Mouse (Mus musculus) splenic B cell, adult 2 months (primary cell): ENCODE data around the gene Tectb.

Experiments
- DNase-seq: peaks from one replicate; pipeline ENCODE4 v3.0.0-alpha.2; 2011; ENCODE audit warnings: low read depth, low spot score
- H3K27me3 ChIP-seq: 2 replicates; pipeline ENCODE4 v1.6.1; 2012; ENCODE audit warnings: mild to moderate bottlenecking, low read length, moderate library complexity, mixed read lengths; ENCODE audit not compliant: control insufficient read depth, poor library complexity, insufficient read depth, severe bottlenecking
- H3K36me3 ChIP-seq: 2 replicates; pipeline ENCODE4 v1.6.1; 2012; ENCODE audit warnings: mild to moderate bottlenecking, low read length, moderate library complexity, mixed read lengths; ENCODE audit not compliant: control insufficient read depth, poor library complexity, insufficient read depth, severe bottlenecking

Tectb gene

GRCm38 (mm10) chr19:55180433-55180832, at the start of gene Tectb:
TSS of gene Tectb (plus strand) at chr19:55180733.
- no peak for DNase-seq
- Histone ChIP-seq H3K27me3 (no peaks in the 10 kb centered on the region), H3K36me3 (no peaks in the 10 kb centered on the region)

- DNase-seq, result no peak
- Histone ChIP-seq H3K36me3 (no peaks in the 10 kb centered on the region), H3K27me3 (no peaks in the 10 kb centered on the region)
Observed at GRCm38 (mm10) chr19:55131747-55132146, 48.8 kb upstream of the Tectb start.

GRCm38 (mm10) chr19:55132476-55132875, 48.1 kb upstream of the Tectb start:
- Histone ChIP-seq H3K36me3 (no peaks in the 10 kb centered on the region), H3K27me3 (no peaks in the 10 kb centered on the region)
- no peak for DNase-seq

- no peak for DNase-seq
- Histone ChIP-seq H3K27me3 (no peaks in the 10 kb centered on the region), H3K36me3 (no peaks in the 10 kb centered on the region)
Observed at GRCm38 (mm10) chr19:55134521-55134920, 46.0 kb upstream of the Tectb start.

- peak; percentile 10 for DNase-seq
- Histone ChIP-seq H3K27me3 (no peaks in the 10 kb centered on the region), H3K36me3 (no peaks in the 10 kb centered on the region)
Observed at GRCm38 (mm10) chr19:55135918-55136317, 44.6 kb upstream of the Tectb start.

GRCm38 (mm10) chr19:55136693-55137427, 43.7 kb upstream of the Tectb start:
- no peaks in the 10 kb centered on the region for H3K36me3 ChIP-seq
- peak; percentile 11 for DNase-seq

GRCm38 (mm10) chr19:55137884-55138283, 42.6 kb upstream of the Tectb start:
- no peak for DNase-seq
- Histone ChIP-seq H3K27me3 (no peaks in the 10 kb centered on the region), H3K36me3 (no peaks in the 10 kb centered on the region)

More at GRCm38 (mm10) chr19:55136693-55137427, 43.7 kb upstream of the Tectb start:
- no peaks in the 10 kb centered on the region for H3K27me3 ChIP-seq

GRCm38 (mm10) chr19:55138506-55138905, 42.0 kb upstream of the Tectb start:
- Histone ChIP-seq H3K36me3 (no peaks in the 10 kb centered on the region), H3K27me3 (no peaks in the 10 kb centered on the region)
- DNase-seq, result no peak

GRCm38 (mm10) chr19:55139301-55139700, 41.2 kb upstream of the Tectb start:
- no peak for DNase-seq
- Histone ChIP-seq H3K27me3 (no peaks in the 10 kb centered on the region), H3K36me3 (no peaks in the 10 kb centered on the region)

GRCm38 (mm10) chr19:55143391-55144300, 36.9 kb upstream of the Tectb start:
- no peaks in the 10 kb centered on the region for H3K27me3 ChIP-seq
- no peaks in the 10 kb centered on the region for H3K36me3 ChIP-seq
- DNase-seq, result no peak

GRCm38 (mm10) chr19:55144691-55145090, 35.8 kb upstream of the Tectb start:
- Histone ChIP-seq H3K36me3 (no peaks in the 10 kb centered on the region), H3K27me3 (no peaks in the 10 kb centered on the region)
- no peak for DNase-seq

GRCm38 (mm10) chr19:55145136-55145535, 35.4 kb upstream of the Tectb start:
- Histone ChIP-seq H3K27me3 (no peaks in the 10 kb centered on the region), H3K36me3 (no peaks in the 10 kb centered on the region)
- no peak for DNase-seq

- no peak for DNase-seq
- Histone ChIP-seq H3K36me3 (no peaks in the 10 kb centered on the region), H3K27me3 (no peaks in the 10 kb centered on the region)
Observed at GRCm38 (mm10) chr19:55147568-55147967, 33.0 kb upstream of the Tectb start.

- H3K36me3 ChIP-seq, result no peaks in the 10 kb centered on the region
- no peaks in the 10 kb centered on the region for H3K27me3 ChIP-seq
Observed at GRCm38 (mm10) chr19:55148109-55148508, 32.4 kb upstream of the Tectb start.

GRCm38 (mm10) chr19:55149646-55150045, 30.9 kb upstream of the Tectb start:
- Histone ChIP-seq H3K36me3 (no peaks in the 10 kb centered on the region), H3K27me3 (no peaks in the 10 kb centered on the region)
- no peak for DNase-seq

More at GRCm38 (mm10) chr19:55148109-55148508, 32.4 kb upstream of the Tectb start:
- DNase-seq, result no peak
